ENCODE assay signal across 16 mouse cellular contexts in the genomic region with DNA sequence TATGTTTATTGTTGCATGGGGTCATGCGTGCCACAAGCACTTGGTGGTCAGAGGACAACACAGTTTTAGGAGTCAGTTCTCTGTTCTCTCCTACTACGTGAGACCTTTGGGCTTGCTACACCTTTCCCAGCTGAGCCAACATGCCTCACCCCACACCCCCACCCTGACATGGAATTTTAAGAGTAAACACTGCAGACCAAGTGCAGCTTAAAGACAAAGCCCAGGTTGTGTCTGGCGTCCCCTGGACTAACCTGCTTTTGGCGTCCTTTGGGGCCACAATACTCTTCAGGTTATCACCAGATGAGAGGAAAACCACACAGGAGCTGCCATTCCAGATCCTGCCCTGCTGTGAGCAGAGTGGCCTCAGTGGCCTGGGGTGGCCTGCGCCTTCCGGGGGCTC. TPM values are rescaled to one million over a fixed set of nuclear protein-coding genes. Genes with fewer than 3 reads are reported as not detected.
A peak's percentile ranks its signal among the peaks of the same experiment; 100 is the strongest.
DNase-seq lines count a peak whose midpoint lies in the region; ATAC-seq and TF ChIP-seq lines count a peak whose summit lies in the region.
"Had no signal": no experiment of that assay in that cellular context is flagged by ENCODE, and none has a peak within 500 bp of the region (broad histone marks: within the 10 kb centered on the region; RNA-seq: fewer than 3 reads in every experiment).

No protein-coding gene starts in this region.

- no peak for DNase-seq in layer of hippocampus, adult 2 months (ENCODE audit: low spot score in 2 of 2)
- no peak for DNase-seq in layer of hippocampus, postnatal 36 days
- peak; percentile 59 for DNase-seq in lung, adult 2 months
- DNase-seq in adrenal gland, adult 8-10 months: no peak
- no peak for DNase-seq in retina, postnatal 1 day
- DNase-seq: adrenal gland, adult 2 months; gastrocnemius, postnatal 25 days; kidney, adult 11 months; kidney, postnatal 25 days; thymus, postnatal 25 days had no signal

- ATAC-seq in embryonic facial prominence, embryonic 12.5 days (ENCODE audit: insufficient number of reproducible peaks, insufficient read depth, low FRiP score, low TSS enrichment): no peak
- ATAC-seq: forebrain, embryonic 16.5 days had no signal

- H3K4me3 ChIP-seq in layer of hippocampus, adult 2 months: no peak overlapping the region
- no peak overlapping the region for H3K4me3 ChIP-seq in embryonic facial prominence, embryonic 12.5 days
- H3K4me3 ChIP-seq in lung, adult 2 months (replicated peaks; ENCODE audit: extremely low read depth, low read depth, low read length): no peak overlapping the region
- no peak overlapping the region for H3K4me3 ChIP-seq in small intestine, adult 2 months (ENCODE audit: low read depth, low read length)
- H3K4me3 ChIP-seq: heart, embryonic 13.5 days; midbrain, embryonic 12.5 days had no signal

- no peaks in the 10 kb centered on the region for H3K9me3 ChIP-seq in embryonic facial prominence, embryonic 12.5 days
- H3K9me3 ChIP-seq: heart, embryonic 13.5 days had no signal

- no peak overlapping the region for H3K4me2 ChIP-seq in embryonic facial prominence, embryonic 12.5 days (replicated peaks)
- H3K4me2 ChIP-seq: heart, embryonic 13.5 days; midbrain, embryonic 12.5 days had no signal

- peak overlapping the region; percentile 28; the same call in 1 of the 2 replicates for H3K27ac ChIP-seq in layer of hippocampus, adult 2 months
- H3K27ac ChIP-seq in embryonic facial prominence, embryonic 12.5 days: 0 out of 2 replicates have a peak overlapping the region, but pooled peaks have one; percentile 48
- H3K27ac ChIP-seq in small intestine, adult 2 months (ENCODE audit: insufficient read depth, low read depth, low read length): peak overlapping the region; percentile 36
- H3K27ac ChIP-seq: heart, embryonic 13.5 days had no signal

- 61% methylated on average over 6 of the region's 6 CpGs for WGBS in embryonic facial prominence, embryonic 12.5 days
- 56% methylated on average over 6 of the region's 6 CpGs for WGBS in lung, adult 2 months
- 28% methylated on average over 6 of the region's 6 CpGs for WGBS in small intestine, adult 2 months

- TF ChIP-seq POLR2A in lung, adult 2 months (IDR thresholded peaks at IDR 0.05; ENCODE audit: borderline replicate concordance, extremely low read depth, low read depth, low read length): no peak
- no peak for TF ChIP-seq POLR2A in small intestine, adult 2 months (IDR thresholded peaks at IDR 0.05; ENCODE audit: low read depth, low read length)

- no peaks in the 10 kb centered on the region for H3K27me3 ChIP-seq in embryonic facial prominence, embryonic 12.5 days
- H3K27me3 ChIP-seq in small intestine, adult 2 months (ENCODE audit: control insufficient read depth, insufficient read depth, low read length): no peaks in the 10 kb centered on the region
- H3K27me3 ChIP-seq: heart, embryonic 13.5 days; midbrain, embryonic 12.5 days had no signal

- no peak for TF ChIP-seq CTCF in layer of hippocampus, adult 2 months (conservative IDR thresholded peaks at IDR 0.05)
- no peak for TF ChIP-seq CTCF in lung, adult 2 months (IDR thresholded peaks at IDR 0.05; ENCODE audit: insufficient read depth, low read length)
- no peak for TF ChIP-seq CTCF in small intestine, adult 2 months (IDR thresholded peaks at IDR 0.05; ENCODE audit: extremely low read depth, insufficient read length, insufficient replicate concordance, low read depth, low read length)

- peaks cover 25% of the 10 kb centered on the region; the same call in 1 of the 2 replicates for H3K4me1 ChIP-seq in embryonic facial prominence, embryonic 12.5 days
- peaks cover 17% of the 10 kb centered on the region for H3K4me1 ChIP-seq in lung, adult 2 months (ENCODE audit: control insufficient read depth, insufficient read depth, low read length)
- peaks cover 26% of the 10 kb centered on the region for H3K4me1 ChIP-seq in small intestine, adult 2 months (ENCODE audit: control insufficient read depth, insufficient read depth, insufficient read length, low read length)
- H3K4me1 ChIP-seq: midbrain, embryonic 12.5 days had no signal

- H3K36me3 ChIP-seq in embryonic facial prominence, embryonic 12.5 days: peaks cover 47% of the 10 kb centered on the region
- peaks cover 23% of the 10 kb centered on the region for H3K36me3 ChIP-seq in small intestine, adult 2 months (ENCODE audit: control insufficient read depth, insufficient read depth, low read length)

- no peak overlapping the region for H3K9ac ChIP-seq in embryonic facial prominence, embryonic 12.5 days
- H3K9ac ChIP-seq: heart, embryonic 13.5 days; midbrain, embryonic 12.5 days had no signal

RNA-seq across cellular contexts. Expression of a gene that starts 23.4 kb away (rescaled TPM):
- 100 to 1,000 TPM; 150 to 156 TPM for total RNA-seq in layer of hippocampus, adult 2 months (2021)
- total RNA-seq in layer of hippocampus, postnatal 36 days (2021): 100 to 1,000 TPM; 154 to 160 TPM
- 30.8 and 37.3 TPM in 2 replicates for polyA plus RNA-seq in embryonic facial prominence, embryonic 12.5 days (2016; fragmentation: Nextera tagmentation; extraction: Ambion mirVana)
- polyA plus RNA-seq in lung, adult 2 months (2012; rRNA removed): 59.8 and 62.3 TPM in 2 replicates
- 65.9 and 161 TPM in 2 replicates for polyA plus RNA-seq in small intestine, adult 2 months (2012; rRNA removed)
- 10 to 100 TPM; 18.3 to 32.9 (median 24.8) TPM for total RNA-seq in adrenal gland, adult 8-10 months (2022)

RNA-seq across cellular contexts. Expression of a gene that starts 27.5 kb away (rescaled TPM):
- total RNA-seq in layer of hippocampus, adult 2 months (2021): 10 to 100 TPM; 52.0 to 55.7 TPM
- 10 to 100 TPM; 53.6 to 60.9 TPM for total RNA-seq in layer of hippocampus, postnatal 36 days (2021)
- 78.5 and 82.8 TPM in 2 replicates for polyA plus RNA-seq in embryonic facial prominence, embryonic 12.5 days (2016; fragmentation: Nextera tagmentation; extraction: Ambion mirVana)
- polyA plus RNA-seq in lung, adult 2 months (2012; rRNA removed): 85.5 and 108 TPM in 2 replicates
- 20.1 and 47.5 TPM in 2 replicates for polyA plus RNA-seq in small intestine, adult 2 months (2012; rRNA removed)
- total RNA-seq in adrenal gland, adult 8-10 months (2022): 10 to 100 TPM; 36.3 to 40.3 (median 36.5) TPM

RNA-seq across cellular contexts. Expression of a gene that starts 47.6 kb away (rescaled TPM):
- not detected for total RNA-seq in layer of hippocampus, adult 2 months (2021)
- total RNA-seq in layer of hippocampus, postnatal 36 days (2021): not detected
- 2.4 and 3.2 TPM in 2 replicates for polyA plus RNA-seq in embryonic facial prominence, embryonic 12.5 days (2016; fragmentation: Nextera tagmentation; extraction: Ambion mirVana)
- polyA plus RNA-seq in lung, adult 2 months (2012; rRNA removed): not detected in 2 replicates
- 0.33 TPM in 1 of 2 replicates, not detected in the other for polyA plus RNA-seq in small intestine, adult 2 months (2012; rRNA removed)
- not detected for total RNA-seq in adrenal gland, adult 8-10 months (2022)
- total RNA-seq: adrenal gland, adult 2 months; gastrocnemius, postnatal 25 days; liver, adult 2 months had no signal
- polyA plus RNA-seq: adrenal gland, adult 2 months; heart, embryonic 13.5 days; liver, adult 2 months had no signal

Comparison
In these comparisons a context has a peak if more than half of its experiments do, and no peak if none do; other contexts are left out.
1. RNA of a gene that starts 23.4 kb away (total RNA-seq): 154 to 160 TPM in layer of hippocampus, postnatal 36 days and 150 to 156 TPM in layer of hippocampus, adult 2 months; 18.3 to 32.9 TPM in adrenal gland, adult 8-10 months; every median in the first group is over 4 times any median in the second.
2. Peak in every context shown above with its lines, with median percentiles within 50 percentile points of each other: H3K27ac ChIP-seq.